Comparison of ENCODE assay signal across 20 mouse cellular contexts in genomic region chr8:50689033-50689432, GRCm38 (mm10).
A peak's percentile ranks its signal among the peaks of the same experiment; 100 is the strongest.
DNase-seq lines count a peak whose midpoint lies in the region; ATAC-seq and TF ChIP-seq lines count a peak whose summit lies in the region.
"Had no signal": no experiment of that assay in that cellular context is flagged by ENCODE, and none has a peak within 500 bp of the region (broad histone marks: within the 10 kb centered on the region; RNA-seq: fewer than 3 reads in every experiment).

No protein-coding gene starts in this region.

- H3K36me3 ChIP-seq in midbrain, embryonic 12.5 days, result no peaks in the 10 kb centered on the region
- H3K36me3 ChIP-seq in midbrain, postnatal 0 days (ENCODE audit: insufficient read depth, low read length), result no peaks in the 10 kb centered on the region
- H3K36me3 ChIP-seq in midbrain, embryonic 15.5 days (replicated peaks), result no peaks in the 10 kb centered on the region
- H3K36me3 ChIP-seq: forebrain, embryonic 10.5 days; heart, embryonic 13.5 days had no signal

- no peak for TF ChIP-seq CTCF in midbrain, postnatal 0 days (IDR thresholded peaks at IDR 0.05)
- no peak for TF ChIP-seq CTCF in brain, embryonic 14.5 days (IDR thresholded peaks at IDR 0.05; ENCODE audit: borderline replicate concordance, extremely low read depth, insufficient read depth, insufficient read length)

- WGBS in midbrain, embryonic 12.5 days, result 28% methylated on average over 1 of the region's 1 CpGs
- WGBS in midbrain, postnatal 0 days, result 31% methylated on average over 1 of the region's 1 CpGs
- WGBS in midbrain, embryonic 15.5 days, result 29% methylated on average over 1 of the region's 1 CpGs

- peak; percentile 49; the same call in 1 of the 2 replicates for ATAC-seq in midbrain, embryonic 12.5 days (ENCODE audit: low FRiP score, low read depth)
- ATAC-seq in midbrain, postnatal 0 days (ENCODE audit: low FRiP score), result no peak
- ATAC-seq in midbrain, embryonic 15.5 days (replicated peaks), result peak; percentile 77
- ATAC-seq: CD4-positive, CD25-positive, alpha-beta regulatory T cell, adult 4 months; forebrain, embryonic 14.5 days; hindbrain, embryonic 16.5 days had no signal

- H3K4me1 ChIP-seq in midbrain, embryonic 12.5 days, result peaks cover 3% of the 10 kb centered on the region; the same call in 1 of the 2 replicates
- no peaks in the 10 kb centered on the region for H3K4me1 ChIP-seq in midbrain, postnatal 0 days (ENCODE audit: insufficient read depth, low read length)
- 0 out of 2 replicates have a peak, but pooled peaks cover 2% of the 10 kb centered on the region for H3K4me1 ChIP-seq in midbrain, embryonic 15.5 days
- H3K4me1 ChIP-seq: forebrain, embryonic 10.5 days; heart, embryonic 13.5 days had no signal

- no peak for DNase-seq in midbrain, postnatal 0 days (ENCODE audit: low spot score)
- peak; percentile 51 for DNase-seq in brain, embryonic 14.5 days (ENCODE audit: low read depth)
- peak; percentile 22 for DNase-seq in retina, postnatal 1 day
- DNase-seq in kidney, adult 18-20 months, result no peak
- DNase-seq: adrenal gland, adult 2 months; adrenal gland, postnatal 14 days; cerebellum, adult 18-20 months; cerebellum, adult 9-10 months; cerebellum, postnatal 14 days; gastrocnemius, postnatal 25 days; heart, adult 18-20 months; heart, postnatal 14 days; heart, postnatal 4 days had no signal

- H3K9me3 ChIP-seq in midbrain, embryonic 12.5 days, result no peaks in the 10 kb centered on the region
- no peaks in the 10 kb centered on the region for H3K9me3 ChIP-seq in midbrain, postnatal 0 days (ENCODE audit: low read length)
- no peaks in the 10 kb centered on the region for H3K9me3 ChIP-seq in midbrain, embryonic 15.5 days
- H3K9me3 ChIP-seq: forebrain, embryonic 10.5 days; heart, embryonic 13.5 days had no signal

- no peak overlapping the region for H3K27ac ChIP-seq in midbrain, embryonic 12.5 days (replicated peaks)
- H3K27ac ChIP-seq in midbrain, postnatal 0 days (ENCODE audit: low read depth, low read length), result no peak overlapping the region
- H3K27ac ChIP-seq in midbrain, embryonic 15.5 days, result no peak overlapping the region
- H3K27ac ChIP-seq: forebrain, embryonic 10.5 days; heart, embryonic 13.5 days had no signal

- TF ChIP-seq POLR2A in brain, embryonic 14.5 days (IDR thresholded peaks at IDR 0.05; ENCODE audit: borderline replicate concordance, extremely low read depth, insufficient read depth, insufficient read length, poor library complexity, severe bottlenecking), result no peak

- no peak overlapping the region for H3K9ac ChIP-seq in midbrain, embryonic 12.5 days (replicated peaks)
- H3K9ac ChIP-seq in midbrain, postnatal 0 days (replicated peaks; ENCODE audit: low read length, poor library complexity, severe bottlenecking), result no peak overlapping the region
- no peak overlapping the region for H3K9ac ChIP-seq in midbrain, embryonic 15.5 days
- H3K9ac ChIP-seq: heart, embryonic 13.5 days had no signal

- no peak overlapping the region for H3K4me3 ChIP-seq in midbrain, embryonic 12.5 days
- H3K4me3 ChIP-seq in midbrain, postnatal 0 days (ENCODE audit: low read depth, low read length), result no peak overlapping the region
- no peak overlapping the region for H3K4me3 ChIP-seq in midbrain, embryonic 15.5 days
- H3K4me3 ChIP-seq: forebrain, embryonic 10.5 days; heart, embryonic 13.5 days had no signal

- no peak overlapping the region for H3K4me2 ChIP-seq in midbrain, embryonic 12.5 days (replicated peaks)
- H3K4me2 ChIP-seq in midbrain, postnatal 0 days (ENCODE audit: low read depth, low read length, poor library complexity, severe bottlenecking), result no peak overlapping the region
- H3K4me2 ChIP-seq in midbrain, embryonic 15.5 days, result no peak overlapping the region
- H3K4me2 ChIP-seq: heart, embryonic 13.5 days had no signal

- no peaks in the 10 kb centered on the region for H3K27me3 ChIP-seq in midbrain, embryonic 12.5 days
- H3K27me3 ChIP-seq in midbrain, postnatal 0 days (ENCODE audit: insufficient read depth, low read length), result no peaks in the 10 kb centered on the region
- no peaks in the 10 kb centered on the region for H3K27me3 ChIP-seq in midbrain, embryonic 15.5 days (replicated peaks)
- H3K27me3 ChIP-seq: heart, embryonic 13.5 days had no signal

Comparison
In these comparisons a context has a peak if more than half of its experiments do, and no peak if none do; other contexts are left out.
1. DNase-seq: peak in brain, embryonic 14.5 days (single experiment) and retina, postnatal 1 day (single experiment); none in midbrain, postnatal 0 days (single experiment) and kidney, adult 18-20 months (single experiment).